Mouse (Mus musculus) retina, embryonic 14.5 days (tissue): Measurements from ENCODE around the gene 1700020N01Rik.

ENCODE experiments used
- DNase-seq: peaks from one replicate; pipeline ENCODE4 v3.0.0-alpha.2; 2015; ENCODE audit warnings: low spot score

The 1700020N01Rik gene

DNA sequence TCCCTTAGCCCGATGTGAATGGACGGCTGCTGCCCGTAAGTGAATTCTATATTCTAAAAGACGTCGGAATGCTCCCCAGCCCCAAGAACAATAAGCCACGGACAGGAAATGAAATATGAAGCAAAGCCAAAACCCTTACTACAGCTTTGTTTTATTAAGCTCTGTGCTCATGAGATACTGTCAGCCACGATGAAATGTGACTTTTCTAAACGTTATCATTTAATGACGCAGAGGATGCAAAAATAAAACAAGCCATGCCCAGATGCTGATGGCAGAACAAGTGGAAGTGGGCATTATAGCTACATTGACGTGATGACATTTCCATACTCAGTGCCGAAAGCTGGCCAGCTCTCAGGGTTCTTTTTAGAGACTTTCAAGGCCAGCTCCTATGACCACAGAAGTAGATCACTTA, 76.8 kb downstream of the 1700020N01Rik start:
- DNase-seq, result no peak

GRCm38 (mm10) chr10:21670168-21670567, 77.2 kb downstream of the 1700020N01Rik start:
- no peak for DNase-seq
